Mouse (Mus musculus): ENCODE data around the gene Sugp2. TPM values are rescaled to one million over a fixed set of nuclear protein-coding genes. Genes with fewer than 3 reads are reported as not detected.

Sugp2 gene
- polyA plus RNA-seq (2014; fragmentation: Illumina TruSeq; extraction: RNeasy Lipid Tissue Mini Kit (QIAGEN cat#74804); ENCODE audit: low read depth, low replicate concordance): 26.3 TPM

DNA sequence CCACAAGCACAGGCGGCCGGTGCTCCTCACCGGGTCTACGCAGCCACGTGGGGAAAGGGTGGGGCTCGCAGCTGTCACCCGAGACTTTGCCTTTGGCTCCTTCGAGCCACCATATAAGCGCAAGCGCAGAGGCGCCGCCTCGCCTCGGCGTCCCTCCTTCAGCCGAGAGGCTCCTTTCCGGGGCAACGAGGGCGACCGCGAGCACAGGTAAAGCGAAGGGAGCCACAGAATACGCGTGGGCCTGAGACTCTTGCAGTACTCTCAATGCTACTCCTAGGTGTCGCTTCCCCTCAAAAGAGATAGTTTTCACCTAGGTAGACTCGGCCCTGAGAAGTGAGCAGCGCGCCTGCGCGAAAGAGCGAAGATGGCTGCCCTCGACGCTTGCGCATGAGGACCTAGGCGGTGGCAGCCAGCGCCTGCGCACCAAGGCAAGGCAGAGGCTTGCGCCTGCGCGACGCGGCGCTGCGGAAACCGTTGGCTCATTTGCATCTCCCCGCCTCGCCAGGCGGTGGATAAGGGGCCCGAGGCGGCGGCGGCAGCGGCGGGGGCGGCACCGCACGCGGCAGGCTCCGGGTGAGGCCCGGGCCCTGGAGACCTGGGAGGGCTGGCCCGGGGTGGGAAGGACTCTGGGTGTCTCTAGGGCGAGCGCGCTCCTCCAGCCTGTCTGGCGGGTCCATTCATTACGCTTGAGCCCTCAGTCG lies at the start of gene Sugp2, which contains the start of gene Armc6:
Sugp2 (plus strand) TSS at position 147 of the 701 bp plus-strand sequence.
Armc6 (minus strand) TSS at position 387 of the 701 bp plus-strand sequence.

DNA sequence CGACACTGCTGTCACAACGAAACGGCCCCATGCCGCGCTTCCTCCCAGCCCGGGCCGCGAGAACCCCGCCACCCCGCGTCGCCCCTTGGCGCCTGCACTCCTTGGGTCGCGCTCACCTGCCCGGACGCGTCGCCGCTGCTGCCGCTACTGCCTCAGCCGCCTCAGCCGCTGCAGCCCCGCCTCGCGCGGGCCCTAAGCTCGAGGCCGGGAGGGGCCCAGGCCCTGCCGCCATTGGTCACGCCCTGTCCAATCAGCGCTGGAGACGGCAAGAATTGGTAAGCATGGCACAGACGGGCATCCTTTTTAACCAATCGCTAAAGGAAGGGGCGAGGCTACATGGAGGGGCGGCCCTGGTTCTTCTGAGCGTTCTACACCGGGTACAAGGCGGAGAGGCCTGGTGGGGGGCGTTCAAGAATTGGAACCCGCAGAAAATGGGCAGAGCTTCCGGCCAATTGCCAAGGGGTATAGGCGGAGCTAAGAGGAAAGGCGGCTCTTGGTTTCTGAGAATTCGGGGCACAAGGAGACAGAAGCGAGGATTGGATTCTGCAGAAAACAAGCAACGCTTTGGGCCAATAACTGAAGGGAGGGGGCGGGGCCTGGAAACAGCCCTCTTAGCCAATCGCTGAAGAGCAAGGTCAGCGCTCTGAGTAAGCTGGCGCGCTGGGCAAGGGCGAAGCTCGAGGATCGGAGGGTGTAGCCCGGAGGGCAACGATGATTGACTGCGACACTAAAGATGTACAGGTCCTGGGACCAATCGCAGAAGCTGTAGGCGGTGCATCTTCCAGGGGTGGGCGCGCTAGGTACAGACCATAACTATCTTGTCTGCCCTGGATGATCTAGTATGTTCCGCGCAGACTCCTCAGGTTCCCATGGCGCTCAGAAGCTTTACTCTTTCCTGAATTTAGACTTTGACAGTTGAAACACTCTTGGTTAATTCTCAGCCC lies 21.6 kb upstream of the Sugp2 start, which contains the start of gene Slc25a42:
Slc25a42 (minus strand) TSS at position 194 of the 944 bp plus-strand sequence.

GRCm38 (mm10) chr8:70282603-70283135 lies 48.6 kb downstream of the Sugp2 start, which contains the start of gene Homer3:
Homer3 (plus strand) TSS chr8:70282827.

GRCm38 (mm10) chr8:70302358-70302890 lies 68.4 kb downstream of the Sugp2 start, which contains the start of the genes Ddx49 and Cope:
Ddx49 (minus strand) TSS chr8:70302489.
Cope (plus strand) TSS chr8:70302518.

GRCm38 (mm10) chr8:70315624-70316510 lies 81.8 kb downstream of the Sugp2 start, which contains the start of gene Cers1:
Cers1 (plus strand) TSS chr8:70315775.

GRCm38 (mm10) chr8:70329124-70329834 lies 95.3 kb downstream of the Sugp2 start, which contains the start of gene Gdf1:
Gdf1 (plus strand) TSS chr8:70329817.

Other genes starting within 250 kb of the Sugp2 start
- 18.1 TPM for gene Gatad2a, start 237.8 kb upstream of the Sugp2 start, polyA plus RNA-seq (2014; fragmentation: Illumina TruSeq; extraction: RNeasy Lipid Tissue Mini Kit (QIAGEN cat#74804); ENCODE audit: low read depth, low replicate concordance)
- gene Mau2, start 191.5 kb upstream of the Sugp2 start, polyA plus RNA-seq (2014; fragmentation: Illumina TruSeq; extraction: RNeasy Lipid Tissue Mini Kit (QIAGEN cat#74804); ENCODE audit: low read depth, low replicate concordance): 24.1 TPM
- gene Sugp1, start 191.4 kb upstream of the Sugp2 start, polyA plus RNA-seq (2014; fragmentation: Illumina TruSeq; extraction: RNeasy Lipid Tissue Mini Kit (QIAGEN cat#74804); ENCODE audit: low read depth, low replicate concordance): 22.7 TPM
- 1.7 TPM for gene Tm6sf2, start 161.3 kb upstream of the Sugp2 start, polyA plus RNA-seq (2014; fragmentation: Illumina TruSeq; extraction: RNeasy Lipid Tissue Mini Kit (QIAGEN cat#74804); ENCODE audit: low read depth, low replicate concordance)
- not detected for gene Hapln4, start 150.8 kb upstream of the Sugp2 start, polyA plus RNA-seq (2014; fragmentation: Illumina TruSeq; extraction: RNeasy Lipid Tissue Mini Kit (QIAGEN cat#74804); ENCODE audit: low read depth, low replicate concordance)
- gene Ncan, start 113.4 kb upstream of the Sugp2 start, polyA plus RNA-seq (2014; fragmentation: Illumina TruSeq; extraction: RNeasy Lipid Tissue Mini Kit (QIAGEN cat#74804); ENCODE audit: low read depth, low replicate concordance): not detected
- 9.2 TPM for gene Nr2c2ap, start 102.9 kb upstream of the Sugp2 start, polyA plus RNA-seq (2014; fragmentation: Illumina TruSeq; extraction: RNeasy Lipid Tissue Mini Kit (QIAGEN cat#74804); ENCODE audit: low read depth, low replicate concordance)
- 25.8 TPM for gene Rfxank, start 95.1 kb upstream of the Sugp2 start, polyA plus RNA-seq (2014; fragmentation: Illumina TruSeq; extraction: RNeasy Lipid Tissue Mini Kit (QIAGEN cat#74804); ENCODE audit: low read depth, low replicate concordance)
- gene Borcs8, start 94.7 kb upstream of the Sugp2 start, polyA plus RNA-seq (2014; fragmentation: Illumina TruSeq; extraction: RNeasy Lipid Tissue Mini Kit (QIAGEN cat#74804); ENCODE audit: low read depth, low replicate concordance): 32.6 TPM
- not detected for gene Mef2b, start 94.5 kb upstream of the Sugp2 start, polyA plus RNA-seq (2014; fragmentation: Illumina TruSeq; extraction: RNeasy Lipid Tissue Mini Kit (QIAGEN cat#74804); ENCODE audit: low read depth, low replicate concordance)
- 82.1 TPM for gene Tmem161a, start 61.9 kb upstream of the Sugp2 start, polyA plus RNA-seq (2014; fragmentation: Illumina TruSeq; extraction: RNeasy Lipid Tissue Mini Kit (QIAGEN cat#74804); ENCODE audit: low read depth, low replicate concordance)
- 59.6 TPM for gene Slc25a42, start 21.9 kb upstream of the Sugp2 start, polyA plus RNA-seq (2014; fragmentation: Illumina TruSeq; extraction: RNeasy Lipid Tissue Mini Kit (QIAGEN cat#74804); ENCODE audit: low read depth, low replicate concordance)
- 8.0 TPM for gene Armc6, start 240 bp downstream of the Sugp2 start, polyA plus RNA-seq (2014; fragmentation: Illumina TruSeq; extraction: RNeasy Lipid Tissue Mini Kit (QIAGEN cat#74804); ENCODE audit: low read depth, low replicate concordance)
- gene Homer3, start 48.6 kb downstream of the Sugp2 start, polyA plus RNA-seq (2014; fragmentation: Illumina TruSeq; extraction: RNeasy Lipid Tissue Mini Kit (QIAGEN cat#74804); ENCODE audit: low read depth, low replicate concordance): 7.0 TPM
- 22.8 TPM for gene Ddx49, start 68.3 kb downstream of the Sugp2 start, polyA plus RNA-seq (2014; fragmentation: Illumina TruSeq; extraction: RNeasy Lipid Tissue Mini Kit (QIAGEN cat#74804); ENCODE audit: low read depth, low replicate concordance)
- 126 TPM for gene Cope, start 68.3 kb downstream of the Sugp2 start, polyA plus RNA-seq (2014; fragmentation: Illumina TruSeq; extraction: RNeasy Lipid Tissue Mini Kit (QIAGEN cat#74804); ENCODE audit: low read depth, low replicate concordance)
- gene Cers1, start 81.5 kb downstream of the Sugp2 start, polyA plus RNA-seq (2014; fragmentation: Illumina TruSeq; extraction: RNeasy Lipid Tissue Mini Kit (QIAGEN cat#74804); ENCODE audit: low read depth, low replicate concordance): 0.68 TPM
- gene Gdf1, start 95.6 kb downstream of the Sugp2 start, polyA plus RNA-seq (2014; fragmentation: Illumina TruSeq; extraction: RNeasy Lipid Tissue Mini Kit (QIAGEN cat#74804); ENCODE audit: low read depth, low replicate concordance): not detected
- gene Upf1, start 119.1 kb downstream of the Sugp2 start, polyA plus RNA-seq (2014; fragmentation: Illumina TruSeq; extraction: RNeasy Lipid Tissue Mini Kit (QIAGEN cat#74804); ENCODE audit: low read depth, low replicate concordance): 27.5 TPM
- gene Comp, start 139.3 kb downstream of the Sugp2 start, polyA plus RNA-seq (2014; fragmentation: Illumina TruSeq; extraction: RNeasy Lipid Tissue Mini Kit (QIAGEN cat#74804); ENCODE audit: low read depth, low replicate concordance): 11.6 TPM
- gene Crtc1, start 205.4 kb downstream of the Sugp2 start, polyA plus RNA-seq (2014; fragmentation: Illumina TruSeq; extraction: RNeasy Lipid Tissue Mini Kit (QIAGEN cat#74804); ENCODE audit: low read depth, low replicate concordance): 7.9 TPM
- gene Klhl26, start 242.7 kb downstream of the Sugp2 start, polyA plus RNA-seq (2014; fragmentation: Illumina TruSeq; extraction: RNeasy Lipid Tissue Mini Kit (QIAGEN cat#74804); ENCODE audit: low read depth, low replicate concordance): 9.1 TPM

Measured in heart, adult 10 weeks (tissue).